Mouse (Mus musculus) v-Abl transformed pro-B cells (cell line): ENCODE measurements around the gene Smarcc2.

Source experiments
- in situ Hi-C, 2 experiments: fragments of 400-800 bp; cut with MboI; formaldehyde crosslinking; loops; one replicate each; pipeline ENCODE4 v1.15.1; 2025; ENCODE audit not compliant: unreplicated experiment in 2 of 2

Smarcc2 gene

DNA sequence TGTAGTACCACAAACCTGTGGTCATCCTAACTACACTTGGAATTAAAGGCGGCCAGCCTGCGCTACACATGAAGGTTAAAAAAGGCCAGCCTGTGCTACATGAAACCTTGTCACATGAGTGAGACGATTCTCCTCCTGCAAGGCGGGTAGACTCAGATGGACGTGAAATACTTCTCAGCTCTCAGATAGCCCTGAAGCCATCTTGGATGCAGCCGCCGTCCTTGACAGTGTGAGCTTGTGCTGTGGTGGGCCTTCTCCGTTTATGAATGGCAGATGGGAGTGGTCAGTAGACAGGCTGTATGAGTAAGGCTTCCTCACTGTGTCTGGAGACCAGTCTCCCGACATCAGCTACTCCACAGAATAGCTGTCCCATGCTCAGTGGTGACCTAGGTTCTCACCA lies 50.2 kb downstream of the Smarcc2 start:
- in situ Hi-C loops = no loop called here

GRCm38 (mm10) chr10:128509831-128510230 lies 50.8 kb downstream of the Smarcc2 start:
- in situ Hi-C loops = no loop called here

DNA sequence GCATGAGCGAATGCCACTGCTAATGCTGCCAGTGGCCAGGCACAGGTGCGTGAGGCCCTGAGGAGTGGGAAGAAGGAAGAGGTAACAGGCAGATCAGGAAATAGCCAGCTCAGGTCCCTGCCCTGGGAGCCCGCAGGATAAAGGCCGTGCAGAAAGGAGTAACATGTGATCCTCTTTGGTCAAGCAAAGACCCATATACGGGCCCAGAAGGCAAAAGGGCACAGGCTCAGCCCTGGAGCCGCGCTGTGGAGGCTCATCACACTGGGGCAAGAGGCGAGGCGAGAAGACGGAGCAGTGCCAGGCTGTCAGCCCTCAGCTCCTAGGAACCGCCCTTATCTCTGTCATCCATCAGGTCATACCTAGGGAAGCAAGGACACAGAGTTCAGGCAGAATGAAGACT lies 51.3 kb downstream of the Smarcc2 start:
- in situ Hi-C loops = no loop called here

DNA sequence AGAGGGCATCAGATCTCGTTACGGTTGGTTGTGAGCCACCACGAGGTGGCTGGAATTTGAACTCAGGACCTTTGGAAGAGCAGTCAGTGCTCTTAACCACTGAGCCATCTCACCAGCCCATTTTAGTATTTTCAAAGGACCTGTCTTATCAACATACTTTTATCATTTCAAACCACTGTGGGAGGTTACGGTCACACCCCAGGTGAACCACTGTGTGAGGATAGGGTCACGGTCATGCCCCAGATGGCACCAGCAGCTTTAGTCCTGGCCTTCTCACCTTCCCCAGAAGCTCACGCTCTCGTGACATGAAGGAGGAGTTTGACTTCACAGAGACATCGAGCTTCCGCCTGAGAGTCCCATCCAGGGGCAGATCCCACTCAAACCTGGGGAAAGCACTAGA lies 52.1 kb downstream of the Smarcc2 start:
- in situ Hi-C loops = no loop called here

DNA sequence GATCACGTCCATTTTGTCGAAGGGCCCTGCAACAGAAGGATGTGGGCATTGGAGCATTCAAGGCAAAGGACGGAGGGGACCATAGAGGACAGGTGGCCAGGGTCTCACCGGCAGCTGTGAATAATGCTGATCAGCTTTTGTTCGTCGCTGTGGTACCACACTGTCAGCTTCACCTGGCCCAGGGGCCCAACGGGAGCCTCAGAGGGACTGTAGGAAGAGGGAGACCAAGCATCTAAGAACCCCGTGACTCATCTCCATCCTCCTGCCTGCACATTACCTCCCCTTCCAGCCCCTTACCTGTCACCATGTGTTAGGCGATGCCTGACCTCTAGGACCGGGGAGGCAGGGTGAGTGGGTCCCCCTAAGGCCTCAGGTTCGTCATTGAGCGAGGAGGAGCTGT lies 52.7 kb downstream of the Smarcc2 start:
- in situ Hi-C loops = no loop called here

DNA sequence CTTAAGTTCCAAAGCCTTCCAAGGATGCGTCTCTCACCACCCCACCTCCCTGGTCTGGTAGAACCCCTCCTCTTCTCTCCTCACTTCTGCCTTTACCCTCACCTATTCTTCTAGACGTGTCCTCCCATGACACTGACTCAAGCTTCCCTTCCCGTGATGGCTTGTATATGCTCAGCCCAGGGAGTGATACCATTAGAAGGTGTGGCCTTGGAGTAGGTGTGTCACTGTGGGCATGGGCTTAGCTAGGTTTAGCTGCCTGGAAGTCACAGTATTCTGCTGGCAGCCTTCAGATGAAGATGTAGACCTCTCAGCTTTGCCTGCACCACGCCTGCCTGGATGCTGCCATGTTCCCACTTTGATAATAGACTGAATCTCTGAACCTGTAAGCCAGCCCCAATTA lies 56.0 kb downstream of the Smarcc2 start:
- in situ Hi-C loops = no loop called here

GRCm38 (mm10) chr10:128516029-128516428 lies 57.0 kb downstream of the Smarcc2 start:
- in situ Hi-C loops = no loop called here

DNA sequence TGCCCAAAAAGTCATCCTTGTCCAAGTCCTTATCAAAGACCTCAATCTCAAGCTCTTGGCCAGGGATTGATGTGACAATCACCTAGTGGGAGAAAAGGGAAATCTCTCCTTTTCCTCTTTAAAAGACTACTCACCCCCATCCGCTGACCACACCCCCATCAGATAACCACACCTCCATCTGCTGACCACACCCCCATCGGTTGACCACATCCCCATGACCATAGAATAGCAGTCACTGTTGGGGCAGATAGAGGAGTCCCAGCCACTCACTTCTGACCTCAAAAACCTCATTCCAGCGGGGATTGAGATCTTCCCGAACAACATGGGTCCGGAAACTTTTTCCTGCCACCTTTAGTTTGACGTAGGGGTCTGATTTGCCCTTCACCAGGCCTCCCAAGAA lies 57.6 kb downstream of the Smarcc2 start:
- in situ Hi-C loops = no loop called here

GRCm38 (mm10) chr10:128518833-128519232 lies 59.8 kb downstream of the Smarcc2 start:
- in situ Hi-C loops = no loop called here

DNA sequence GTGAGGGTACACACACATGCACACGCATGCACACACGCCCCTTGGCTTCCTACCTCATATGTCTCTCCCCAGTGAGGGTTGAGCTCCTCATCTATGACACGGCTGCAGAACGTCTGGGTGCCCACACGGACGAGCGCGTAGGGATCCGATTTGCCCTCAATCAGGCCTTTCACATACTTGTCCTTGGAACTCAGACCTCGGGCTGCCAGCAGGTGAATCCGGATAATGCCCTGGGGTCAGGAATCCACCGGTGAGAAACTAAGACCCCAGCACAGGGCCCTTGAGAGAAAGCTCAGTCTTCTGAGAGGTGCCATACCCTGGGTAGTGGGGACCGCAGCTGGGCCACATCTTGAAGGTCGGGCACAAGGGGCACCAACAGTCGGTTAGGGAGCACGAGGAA lies 61.5 kb downstream of the Smarcc2 start:
- in situ Hi-C loops = no loop called here

GRCm38 (mm10) chr10:128522351-128522750 lies 63.3 kb downstream of the Smarcc2 start:
- in situ Hi-C loops = no loop called here

DNA sequence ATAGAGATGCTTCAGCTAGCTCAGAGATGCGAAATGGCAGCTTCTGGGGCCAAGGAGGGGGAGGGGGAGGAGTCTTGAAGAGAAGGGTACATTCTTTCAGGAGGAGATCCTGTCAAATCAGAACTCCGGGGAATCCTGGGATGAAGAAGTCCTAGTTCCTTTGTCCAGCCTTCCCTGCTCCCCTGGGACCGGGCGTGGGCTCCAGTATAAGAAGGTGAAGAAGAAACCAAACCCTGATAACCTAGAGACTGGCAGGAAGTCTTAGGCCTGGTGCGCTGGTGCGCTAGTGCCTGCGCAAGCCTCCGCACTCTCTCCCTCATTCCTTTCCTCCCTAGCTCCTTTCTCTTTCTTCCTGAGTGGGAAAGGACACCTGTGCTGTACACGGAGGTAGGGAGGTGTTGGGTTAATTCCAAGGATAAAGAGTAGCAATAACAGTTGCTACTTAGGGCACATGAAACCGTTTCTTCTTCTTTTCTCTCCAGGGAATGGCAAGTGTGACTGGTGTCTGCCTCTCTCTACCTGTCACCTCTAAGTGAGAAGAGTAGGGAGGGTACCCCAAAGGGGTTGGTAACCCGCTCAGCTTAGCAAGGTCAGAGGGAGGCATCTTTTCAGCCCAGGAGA lies 65.2 kb downstream of the Smarcc2 start:
- in situ Hi-C loops = no loop called here

GRCm38 (mm10) chr10:128524732-128525662 lies 65.9 kb downstream of the Smarcc2 start:
- in situ Hi-C loops = loop anchor here in 1 of 2 experiments (5.0 kb wide), 2 partner anchors 33 to 63 kb away; partner anchors contain the start of gene Myl6

GRCm38 (mm10) chr10:128525671-128526308 lies 66.7 kb downstream of the Smarcc2 start, which contains the start of gene Esyt1:
Gene Esyt1 (minus strand): TSS chr10:128525871.
- in situ Hi-C loops = loop anchor here in 1 of 2 experiments (5.0 kb wide), 2 partner anchors 33 to 63 kb away; partner anchors contain the start of gene Myl6

DNA sequence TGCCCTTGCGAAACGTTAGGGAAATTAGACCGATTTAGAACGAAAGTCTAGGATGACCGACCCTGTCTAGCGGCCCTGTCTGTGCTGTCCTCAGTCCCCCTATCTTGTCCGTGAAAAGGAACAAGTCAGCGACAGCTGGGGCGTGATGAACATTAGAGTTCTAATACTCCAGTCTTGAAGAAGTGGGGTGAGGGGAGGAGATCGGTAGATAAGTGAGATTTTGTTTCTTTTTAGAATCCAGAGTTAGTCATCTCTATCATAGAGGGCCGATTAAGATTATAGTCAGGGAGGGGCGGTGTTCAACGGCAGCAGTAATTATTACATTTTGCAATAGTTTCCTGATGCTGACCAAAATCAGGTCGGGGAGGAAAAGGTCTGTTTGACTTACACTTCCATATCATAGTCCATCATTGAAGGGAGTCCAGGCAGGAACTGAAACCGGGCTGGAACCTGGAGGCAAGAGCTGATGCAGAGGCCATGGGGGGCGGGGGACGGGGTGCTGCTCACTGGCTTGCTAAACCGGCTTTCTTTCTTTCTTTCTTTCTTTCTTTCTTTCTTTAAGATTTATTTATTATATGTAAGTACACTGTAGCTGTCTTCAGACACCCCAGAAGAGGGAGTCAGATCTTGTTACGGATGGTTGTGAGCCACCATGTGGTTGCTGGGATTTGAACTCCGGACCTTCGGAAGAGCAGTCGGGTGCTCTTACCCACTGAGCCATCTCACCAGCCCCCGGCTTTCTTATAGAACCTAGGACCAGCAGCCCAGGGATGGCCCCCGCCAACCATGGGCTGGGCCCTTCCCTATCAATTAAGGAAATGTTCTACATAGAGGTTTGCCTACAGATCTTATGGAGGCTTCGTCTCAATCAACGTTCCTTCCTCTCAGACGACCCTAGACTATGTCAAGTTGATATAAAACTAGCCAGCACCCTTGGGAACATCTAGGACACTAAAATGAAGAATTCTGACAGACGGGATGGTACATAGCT lies 67.6 kb downstream of the Smarcc2 start:
- in situ Hi-C loops = loop anchor here in 1 of 2 experiments (5.0 kb wide), 2 partner anchors 34 to 64 kb away; partner anchors contain the start of gene Myl6

- in situ Hi-C loops = loop anchor here in 1 of 2 experiments (5.0 kb wide), 1 partner anchor 43 kb away; the partner anchor contains the start of gene Myl6
Measured at GRCm38 (mm10) chr10:128535206-128535605, 76.2 kb downstream of the Smarcc2 start.

- in situ Hi-C loops = loop anchor here in 1 of 2 experiments (5.0 kb wide), 1 partner anchor 43 kb away; the partner anchor contains the start of gene Myl6
Measured at GRCm38 (mm10) chr10:128535624-128536265, 76.7 kb downstream of the Smarcc2 start.

- in situ Hi-C loops = loop anchor here in 1 of 2 experiments (5.0 kb wide), 1 partner anchor 44 kb away; the partner anchor contains the start of gene Myl6
Measured at GRCm38 (mm10) chr10:128536266-128536940, 77.4 kb downstream of the Smarcc2 start.
